ENCODE assay signal across 17 mouse cellular contexts in the genomic region with DNA sequence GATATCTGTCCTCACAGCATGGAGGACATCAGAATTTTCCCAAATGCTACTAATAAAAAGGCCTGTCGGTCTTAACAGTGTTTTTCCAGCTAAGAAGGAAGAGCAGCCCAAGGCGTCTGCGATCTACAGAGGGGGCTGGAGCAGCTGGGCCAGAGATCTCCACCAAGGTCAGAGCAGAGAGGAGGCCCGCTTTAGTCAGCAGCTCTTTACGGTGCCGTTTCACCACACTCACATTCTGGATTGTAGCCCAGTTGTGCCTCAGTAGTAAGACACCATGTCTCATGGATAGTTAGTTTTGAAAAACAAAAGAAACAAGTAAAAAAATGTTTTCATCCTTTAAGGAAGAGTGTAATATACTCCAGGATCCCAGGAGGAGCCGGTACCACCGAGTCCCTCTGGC.
"Had no signal": no experiment of that assay in that cellular context is flagged by ENCODE, and none has a peak within 500 bp of the region (broad histone marks: within the 10 kb centered on the region; RNA-seq: fewer than 3 reads in every experiment).

No protein-coding gene starts in this region.

- DNase-seq: gastrocnemius, postnatal 14 days; gastrocnemius, postnatal 36 days; heart, adult 11 months; heart, adult 2 months; heart, postnatal 14 days; heart, postnatal 36 days; kidney, adult 2 months; kidney, adult 9 months; kidney, postnatal 14 days; kidney, postnatal 36 days; layer of hippocampus, adult 9-11 months; layer of hippocampus, postnatal 36 days; left cerebral cortex, postnatal 4 days had no signal

- ATAC-seq: hindbrain, postnatal 0 days; intestine, embryonic 15.5 days; intestine, postnatal 0 days; liver, embryonic 12.5 days had no signal
